Mouse (Mus musculus): ENCODE data around the gene Itga2. TPM values are rescaled to one million over a fixed set of nuclear protein-coding genes. Genes with fewer than 3 reads are reported as not detected.

Gene Itga2
- total and polyA plus RNA-seq, 3 experiments: under 0.01 TPM; not detected in 2

DNA sequence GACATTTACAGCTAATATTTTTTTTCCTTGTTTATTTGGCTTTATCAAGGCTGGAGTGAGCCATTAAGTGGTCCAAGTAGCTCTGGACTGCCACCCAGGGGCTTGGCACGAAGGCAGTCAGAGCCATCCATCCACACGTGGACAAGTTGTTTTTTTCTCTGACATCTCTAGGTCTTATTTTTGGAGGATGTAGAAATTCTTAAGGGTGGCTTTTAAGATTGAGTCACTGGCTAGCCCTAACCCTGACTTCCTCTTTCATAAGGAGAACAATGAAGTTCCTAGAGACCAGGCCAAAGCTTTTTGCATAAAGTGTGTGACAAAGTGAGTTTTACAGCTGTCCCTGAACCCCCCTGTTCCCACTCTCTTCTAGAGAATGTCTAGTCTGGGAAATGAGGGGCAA, 97.3 kb downstream of the Itga2 start:
- TF ChIP-seq ZNF384 (IDR thresholded peaks at IDR 0.05; ENCODE audit: low read depth, low read length) (no peak), POLR2A (IDR thresholded peaks at IDR 0.05; ENCODE audit: control insufficient read depth in 1 of 2, insufficient read depth in 1 of 2, low read depth in 1 of 2, low read length in 2 of 2, poor library complexity in 1 of 2) (no peak), RAD21 (IDR thresholded peaks at IDR 0.05; ENCODE audit: low read depth, low read length) (no peak), GABPA (IDR thresholded peaks at IDR 0.05; ENCODE audit: low read depth, low read length) (no peak), POLR2AphosphoS2 (IDR thresholded peaks at IDR 0.05; ENCODE audit: low read length) (no peak), ETS1 (IDR thresholded peaks at IDR 0.05; ENCODE audit: low read depth, low read length) (no peak), KAT2A (conservative IDR thresholded peaks at IDR 0.05; ENCODE audit: low read depth, low read length) (no peak), UBTF (IDR thresholded peaks at IDR 0.05; ENCODE audit: borderline replicate concordance, insufficient read depth, low read depth, low read length) (no peak), ZKSCAN1 (IDR thresholded peaks at IDR 0.05; ENCODE audit: low read depth, low read length) (no peak), TAL1 (IDR thresholded peaks at IDR 0.05; ENCODE audit: low read length) (no peak), GATA1 (IDR thresholded peaks at IDR 0.05; ENCODE audit: low read depth, low read length) (no peak), POLR2AphosphoS5 (IDR thresholded peaks at IDR 0.05; ENCODE audit: borderline replicate concordance, low read depth, low read length) (no peak), USF1 (IDR thresholded peaks at IDR 0.05; ENCODE audit: low read depth, low read length) (no peak), NRF1 (IDR thresholded peaks at IDR 0.05; ENCODE audit: insufficient read depth, low read depth, low read length, poor library complexity, severe bottlenecking) (no peak), SIN3A (IDR thresholded peaks at IDR 0.05; ENCODE audit: low read length) (no peak), CHD1 (IDR thresholded peaks at IDR 0.05; ENCODE audit: low read depth, low read length) (no peak), BHLHE40 (IDR thresholded peaks at IDR 0.05; ENCODE audit: borderline replicate concordance, low read depth, low read length) (no peak), E2F4 (IDR thresholded peaks at IDR 0.05; ENCODE audit: borderline replicate concordance, low read depth, low read length) (no peak), MAZ (IDR thresholded peaks at IDR 0.05; ENCODE audit: low read depth, low read length) (no peak)
- Histone ChIP-seq H3K79me2 (ENCODE audit: control insufficient read depth, insufficient read depth, low read length, poor library complexity) (no peaks in the 10 kb centered on the region), H3K27me3 (ENCODE audit: control insufficient read depth in 1 of 2, insufficient read depth in 2 of 2, low read length in 2 of 2) (no peaks in the 10 kb centered on the region), H3K27ac (ENCODE audit: control insufficient read depth, low read depth, low read length) (no peak overlapping the region), H3K9ac (ENCODE audit: control insufficient read depth, low read depth, low read length, poor library complexity, severe bottlenecking) (no peak overlapping the region), H3K4me1 (ENCODE audit: control insufficient read depth in 1 of 2, insufficient read depth in 2 of 2, low read length in 2 of 2) (peaks cover 7 to 12% of the 10 kb centered on the region in 2 experiments), H3K9me3 (replicated peaks; ENCODE audit: insufficient read depth, low read length) (no peaks in the 10 kb centered on the region), H3K4me3 (ENCODE audit: control insufficient read depth in 1 of 2, insufficient read depth in 1 of 2, low read depth in 2 of 2, low read length in 2 of 2) (no peak overlapping the region), H3K36me3 (ENCODE audit: control insufficient read depth in 1 of 2, insufficient read depth in 2 of 2, low read length in 2 of 2) (peaks cover 0 to 19% of the 10 kb centered on the region in 2 experiments; a peak in 2 of 4 replicates)
- DNase-seq (ENCODE audit: low read depth, low spot score): peak; percentile 73

DNA sequence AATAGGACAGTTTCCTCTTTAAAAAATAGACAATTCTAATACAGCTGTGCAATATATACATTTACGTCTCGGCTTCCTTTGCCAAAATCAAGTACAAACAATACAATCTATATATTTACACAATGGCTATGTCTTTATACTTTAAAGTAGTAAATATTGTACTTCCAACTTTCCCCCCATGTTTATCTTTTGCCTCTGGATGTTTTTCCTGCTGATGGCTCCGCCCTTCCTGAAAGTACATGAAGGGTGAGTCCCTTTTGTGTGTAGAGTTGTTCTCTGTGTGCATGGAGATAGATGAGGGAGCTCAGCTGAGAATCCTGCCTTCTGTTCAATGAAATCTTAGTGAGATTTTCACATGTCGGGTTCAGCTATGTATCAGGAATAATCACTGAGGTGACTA, 98.5 kb downstream of the Itga2 start:
- Histone ChIP-seq H3K9ac (ENCODE audit: control insufficient read depth, low read depth, low read length, poor library complexity, severe bottlenecking) (no peak overlapping the region), H3K27me3 (ENCODE audit: control insufficient read depth in 1 of 2, insufficient read depth in 2 of 2, low read length in 2 of 2) (no peaks in the 10 kb centered on the region), H3K4me3 (ENCODE audit: control insufficient read depth in 1 of 2, insufficient read depth in 1 of 2, low read depth in 2 of 2, low read length in 2 of 2) (no peak overlapping the region), H3K9me3 (replicated peaks; ENCODE audit: insufficient read depth, low read length) (no peaks in the 10 kb centered on the region), H3K36me3 (ENCODE audit: control insufficient read depth in 1 of 2, insufficient read depth in 2 of 2, low read length in 2 of 2) (peaks cover 0 to 19% of the 10 kb centered on the region in 2 experiments; a peak in 2 of 4 replicates), H3K79me2 (ENCODE audit: control insufficient read depth, insufficient read depth, low read length, poor library complexity) (no peaks in the 10 kb centered on the region), H3K4me1 (ENCODE audit: control insufficient read depth in 1 of 2, insufficient read depth in 2 of 2, low read length in 2 of 2) (peaks cover 7 to 12% of the 10 kb centered on the region in 2 experiments), H3K27ac (ENCODE audit: control insufficient read depth, low read depth, low read length) (no peak overlapping the region)
- TF ChIP-seq CHD1 (IDR thresholded peaks at IDR 0.05; ENCODE audit: low read depth, low read length): no peak
- no peak for TF ChIP-seq MYB (IDR thresholded peaks at IDR 0.05; ENCODE audit: low read depth, low read length)
- no peak for TF ChIP-seq JUND (IDR thresholded peaks at IDR 0.05; ENCODE audit: low read depth, low read length)
- TF ChIP-seq MAX (IDR thresholded peaks at IDR 0.05; ENCODE audit: low read length): no peak
- no peak for DNase-seq (ENCODE audit: low read depth, low spot score)

Data from MEL (cell line).